Mouse (Mus musculus) stomach, embryonic 15.5 days (tissue): ENCODE data around the gene N4bp2. TPM values are rescaled to one million over a fixed set of nuclear protein-coding genes. Genes with fewer than 3 reads are reported as not detected.
A peak's percentile ranks its signal among the peaks of the same experiment; 100 is the strongest.

Experiments used
- ATAC-seq: fragments of 200-750 bp; cut with Nextera tagmentation; 2 replicates; pipeline ENCODE4 v1.8.0; 2017; ENCODE audit warnings: low read depth, moderate number of reproducible peaks, moderate TSS enrichment; ENCODE audit not compliant: insufficient read depth, low FRiP score
- H3K27ac ChIP-seq: fragments of 300-500 bp; sonication (generic); 2 replicates; pipeline ENCODE4 v1.5.1; 2015; ENCODE audit warnings: mild to moderate bottlenecking, inconsistent platforms
- H3K27me3 ChIP-seq: fragments of 300-500 bp; sonication (generic); replicated peaks from 2 replicates; pipeline ENCODE4 v1.6.1; 2015; ENCODE audit warnings: inconsistent platforms
- H3K36me3 ChIP-seq: fragments of 300-500 bp; sonication (generic); 2 replicates; pipeline ENCODE4 v1.6.1; 2015; ENCODE audit warnings: inconsistent platforms
- H3K4me1 ChIP-seq: fragments of 300-500 bp; sonication (generic); 2 replicates; pipeline ENCODE4 v1.6.1; 2015; ENCODE audit warnings: inconsistent platforms
- H3K4me2 ChIP-seq: fragments of 300-500 bp; sonication (generic); 2 replicates; pipeline ENCODE4 v1.6.1; 2015; ENCODE audit warnings: mild to moderate bottlenecking, inconsistent platforms
- H3K4me3 ChIP-seq: fragments of 300-500 bp; sonication (generic); replicated peaks from 2 replicates; pipeline ENCODE4 v1.5.1; 2015; ENCODE audit warnings: inconsistent platforms
- H3K9ac ChIP-seq: fragments of 300-500 bp; sonication (generic); 2 replicates; pipeline ENCODE4 v1.6.1; 2015; ENCODE audit warnings: inconsistent platforms
- H3K9me3 ChIP-seq: fragments of 300-500 bp; sonication (generic); 2 replicates; pipeline ENCODE4 v1.6.1; 2016; ENCODE audit warnings: inconsistent platforms
- WGBS: fragments of 180-500 bp; shearing (Covaris S2); methylation state at CpG from one replicate; pipeline ENCODE4 v1.1.7; 2015; 5-methylcytosine and 5-hydroxymethylcytosine counted together
- polyA plus RNA-seq: library from polyadenylated mRNA; unstranded; fragments of >200 nt; fragmentation: Nextera tagmentation; extraction: Ambion mirVana; gene quantifications from 2 replicates; pipeline ENCODE4 v1.2.1, GENCODE M21; 2015

The N4bp2 gene
- polyA plus RNA-seq, 1 experiment from 2014 or later, result 22.4 TPM

- no peak for ATAC-seq
- H3K9ac ChIP-seq, result no peak overlapping the region
- 54% methylated on average over 6 of the region's 6 CpGs for WGBS
- no peaks in the 10 kb centered on the region for H3K27me3 ChIP-seq
- no peaks in the 10 kb centered on the region for H3K36me3 ChIP-seq
- no peak overlapping the region for H3K4me2 ChIP-seq
- H3K9me3 ChIP-seq, result no peaks in the 10 kb centered on the region
- no peak overlapping the region for H3K27ac ChIP-seq
- H3K4me1 ChIP-seq, result 0 out of 2 replicates have a peak, but pooled peaks cover 4% of the 10 kb centered on the region
- H3K4me3 ChIP-seq, result no peak overlapping the region
Observed at GRCm38 (mm10) chr5:65838053-65838452, 74.7 kb downstream of the N4bp2 start.

- no peak for ATAC-seq
- no peaks in the 10 kb centered on the region for H3K9me3 ChIP-seq
- H3K9ac ChIP-seq, result no peak overlapping the region
- H3K27me3 ChIP-seq, result no peaks in the 10 kb centered on the region
- no peak overlapping the region for H3K4me3 ChIP-seq
- H3K27ac ChIP-seq, result no peak overlapping the region
- H3K36me3 ChIP-seq, result no peaks in the 10 kb centered on the region
- 75% methylated on average over 7 of the region's 7 CpGs for WGBS
- H3K4me1 ChIP-seq, result 0 out of 2 replicates have a peak, but pooled peaks cover 4% of the 10 kb centered on the region
- H3K4me2 ChIP-seq, result no peak overlapping the region
Observed at GRCm38 (mm10) chr5:65842947-65843346, 79.6 kb downstream of the N4bp2 start.

- WGBS, result 80% methylated on average over 8 of the region's 8 CpGs
- Histone ChIP-seq H3K4me2 (no peak overlapping the region), H3K4me1 (0 out of 2 replicates have a peak, but pooled peaks cover 3% of the 10 kb centered on the region), H3K9me3 (no peaks in the 10 kb centered on the region), H3K36me3 (no peaks in the 10 kb centered on the region), H3K9ac (no peak overlapping the region), H3K27me3 (no peaks in the 10 kb centered on the region), H3K27ac (no peak overlapping the region), H3K4me3 (no peak overlapping the region)
- no peak for ATAC-seq
Observed at GRCm38 (mm10) chr5:65846534-65846933, 83.2 kb downstream of the N4bp2 start.

GRCm38 (mm10) chr5:65846958-65847357 is 83.6 kb downstream of the N4bp2 start:
- Histone ChIP-seq H3K9ac (no peak overlapping the region), H3K4me2 (no peak overlapping the region), H3K4me1 (no peaks in the 10 kb centered on the region), H3K4me3 (no peak overlapping the region), H3K36me3 (no peaks in the 10 kb centered on the region), H3K27me3 (no peaks in the 10 kb centered on the region), H3K27ac (no peak overlapping the region), H3K9me3 (no peaks in the 10 kb centered on the region)
- ATAC-seq, result no peak
- 60% methylated on average over 3 of the region's 3 CpGs for WGBS

- Histone ChIP-seq H3K9me3 (no peaks in the 10 kb centered on the region), H3K27ac (no peak overlapping the region), H3K4me3 (no peak overlapping the region), H3K4me2 (no peak overlapping the region), H3K27me3 (no peaks in the 10 kb centered on the region), H3K9ac (no peak overlapping the region), H3K36me3 (no peaks in the 10 kb centered on the region), H3K4me1 (no peaks in the 10 kb centered on the region)
- 78% methylated on average over 7 of the region's 7 CpGs for WGBS
- no peak for ATAC-seq
Observed at GRCm38 (mm10) chr5:65847656-65848055, 84.3 kb downstream of the N4bp2 start.

GRCm38 (mm10) chr5:65850765-65851164 is 87.4 kb downstream of the N4bp2 start:
- Histone ChIP-seq H3K9me3 (no peaks in the 10 kb centered on the region), H3K9ac (no peak overlapping the region), H3K4me3 (no peak overlapping the region), H3K27ac (no peak overlapping the region), H3K4me1 (no peaks in the 10 kb centered on the region), H3K27me3 (no peaks in the 10 kb centered on the region), H3K4me2 (no peak overlapping the region), H3K36me3 (no peaks in the 10 kb centered on the region)
- 41% methylated on average over 11 of the region's 11 CpGs for WGBS
- no peak for ATAC-seq

GRCm38 (mm10) chr5:65854786-65855191 is 91.5 kb downstream of the N4bp2 start:
- no peak overlapping the region for H3K4me3 ChIP-seq
- H3K9ac ChIP-seq, result no peak overlapping the region
- no peaks in the 10 kb centered on the region for H3K36me3 ChIP-seq
- no peak for ATAC-seq
- no peaks in the 10 kb centered on the region for H3K27me3 ChIP-seq
- WGBS, result 76% methylated on average over 8 of the region's 8 CpGs
- peaks cover 3% of the 10 kb centered on the region; the same call in 1 of the 2 replicates for H3K4me1 ChIP-seq
- no peaks in the 10 kb centered on the region for H3K9me3 ChIP-seq
- H3K27ac ChIP-seq, result no peak overlapping the region
- no peak overlapping the region for H3K4me2 ChIP-seq

- peaks cover 3% of the 10 kb centered on the region; the same call in 1 of the 2 replicates for H3K4me1 ChIP-seq
- no peak overlapping the region for H3K4me2 ChIP-seq
- WGBS, result 55% methylated on average over 3 of the region's 3 CpGs
- H3K4me3 ChIP-seq, result no peak overlapping the region
- no peak overlapping the region for H3K27ac ChIP-seq
- H3K27me3 ChIP-seq, result no peaks in the 10 kb centered on the region
- no peaks in the 10 kb centered on the region for H3K9me3 ChIP-seq
- ATAC-seq, result no peak
- no peaks in the 10 kb centered on the region for H3K36me3 ChIP-seq
- no peak overlapping the region for H3K9ac ChIP-seq
Observed at GRCm38 (mm10) chr5:65855571-65855970, 92.2 kb downstream of the N4bp2 start.

GRCm38 (mm10) chr5:65856591-65857411 is 93.5 kb downstream of the N4bp2 start:
- Histone ChIP-seq H3K4me3 (no peak overlapping the region), H3K9ac (no peak overlapping the region), H3K27me3 (no peaks in the 10 kb centered on the region), H3K4me1 (peaks cover 3% of the 10 kb centered on the region; the same call in 1 of the 2 replicates), H3K36me3 (no peaks in the 10 kb centered on the region), H3K4me2 (no peak overlapping the region), H3K9me3 (no peaks in the 10 kb centered on the region), H3K27ac (no peak overlapping the region)
- ATAC-seq, result no peak
- 72% methylated on average over 17 of the region's 17 CpGs for WGBS

- WGBS, result 61% methylated on average over 12 of the region's 12 CpGs
- no peak overlapping the region for H3K9ac ChIP-seq
- no peak overlapping the region for H3K4me3 ChIP-seq
- ATAC-seq, result no peak
- no peaks in the 10 kb centered on the region for H3K27me3 ChIP-seq
- H3K4me1 ChIP-seq, result peaks cover 3% of the 10 kb centered on the region; the same call in 1 of the 2 replicates
- H3K9me3 ChIP-seq, result no peaks in the 10 kb centered on the region
- no peaks in the 10 kb centered on the region for H3K36me3 ChIP-seq
- H3K27ac ChIP-seq, result no peak overlapping the region
- H3K4me2 ChIP-seq, result no peak overlapping the region
Observed at GRCm38 (mm10) chr5:65857935-65858334, 94.6 kb downstream of the N4bp2 start.

GRCm38 (mm10) chr5:65858355-65858754 is 95.0 kb downstream of the N4bp2 start:
- Histone ChIP-seq H3K4me2 (no peak overlapping the region), H3K4me1 (peaks cover 3% of the 10 kb centered on the region; the same call in 1 of the 2 replicates), H3K4me3 (no peak overlapping the region), H3K27ac (peak overlapping the region; percentile 21; the same call in 1 of the 2 replicates), H3K36me3 (no peaks in the 10 kb centered on the region), H3K27me3 (no peaks in the 10 kb centered on the region), H3K9ac (no peak overlapping the region), H3K9me3 (no peaks in the 10 kb centered on the region)
- WGBS, result 85% methylated on average over 4 of the region's 6 CpGs
- ATAC-seq, result no peak

GRCm38 (mm10) chr5:65858898-65859297 is 95.6 kb downstream of the N4bp2 start:
- 22% methylated on average over 12 of the region's 12 CpGs for WGBS
- peak overlapping the region; percentile 21; the same call in 1 of the 2 replicates for H3K27ac ChIP-seq
- no peak overlapping the region for H3K4me2 ChIP-seq
- H3K4me1 ChIP-seq, result peaks cover 3% of the 10 kb centered on the region; the same call in 1 of the 2 replicates
- H3K9me3 ChIP-seq, result no peaks in the 10 kb centered on the region
- H3K36me3 ChIP-seq, result no peaks in the 10 kb centered on the region
- no peak for ATAC-seq
- H3K9ac ChIP-seq, result no peak overlapping the region
- no peaks in the 10 kb centered on the region for H3K27me3 ChIP-seq
- H3K4me3 ChIP-seq, result no peak overlapping the region
